Mouse (Mus musculus): ENCODE data around the gene Rbfox2.

The Rbfox2 gene

GRCm38 (mm10) chr15:77331444-77331843, 24.6 kb upstream of the Rbfox2 start:
- DNase-seq (ENCODE audit: low spot score in 2 of 2) = no peak

- DNase-seq (ENCODE audit: low spot score in 2 of 2) = no peak
Measured at GRCm38 (mm10) chr15:77329681-77330180, 22.9 kb upstream of the Rbfox2 start.

GRCm38 (mm10) chr15:77326361-77326760, 19.6 kb upstream of the Rbfox2 start:
- no peak for DNase-seq (ENCODE audit: low spot score in 2 of 2)

- no peak for DNase-seq (ENCODE audit: low spot score in 2 of 2)
Measured at GRCm38 (mm10) chr15:77324426-77324825, 17.6 kb upstream of the Rbfox2 start.

GRCm38 (mm10) chr15:77323226-77323625, 16.4 kb upstream of the Rbfox2 start:
- no peak for DNase-seq (ENCODE audit: low spot score in 2 of 2)

GRCm38 (mm10) chr15:77313701-77314100, 6.9 kb upstream of the Rbfox2 start:
- no peak for DNase-seq (ENCODE audit: low spot score in 2 of 2)

- DNase-seq (ENCODE audit: low spot score in 2 of 2) = no peak
Measured at GRCm38 (mm10) chr15:77312796-77313195, 6.0 kb upstream of the Rbfox2 start.

- no peak for DNase-seq (ENCODE audit: low spot score in 2 of 2)
Measured at GRCm38 (mm10) chr15:77307767-77308495, 1.1 kb upstream of the Rbfox2 start.

- no peak for DNase-seq (ENCODE audit: low spot score in 2 of 2)
Measured at GRCm38 (mm10) chr15:77305852-77306546, 805 bp downstream of the Rbfox2 start.

- no peak for DNase-seq (ENCODE audit: low spot score in 2 of 2)
Measured at GRCm38 (mm10) chr15:77304960-77305359, 1.8 kb downstream of the Rbfox2 start.

- no peak for DNase-seq (ENCODE audit: low spot score in 2 of 2)
Measured at GRCm38 (mm10) chr15:77301122-77301521, 5.7 kb downstream of the Rbfox2 start.

- DNase-seq (ENCODE audit: low spot score in 2 of 2) = no peak
Measured at GRCm38 (mm10) chr15:77298564-77298963, 8.2 kb downstream of the Rbfox2 start.

GRCm38 (mm10) chr15:77296635-77297034, 10.2 kb downstream of the Rbfox2 start:
- DNase-seq (ENCODE audit: low spot score in 2 of 2) = no peak

GRCm38 (mm10) chr15:77293493-77293892, 13.3 kb downstream of the Rbfox2 start:
- no peak for DNase-seq (ENCODE audit: low spot score in 2 of 2)

- DNase-seq (ENCODE audit: low spot score in 2 of 2) = no peak
Measured at GRCm38 (mm10) chr15:77292381-77292780, 14.4 kb downstream of the Rbfox2 start.

- DNase-seq (ENCODE audit: low spot score in 2 of 2) = no peak
Measured at GRCm38 (mm10) chr15:77291471-77291870, 15.3 kb downstream of the Rbfox2 start.

GRCm38 (mm10) chr15:77290352-77290751, 16.5 kb downstream of the Rbfox2 start:
- no peak for DNase-seq (ENCODE audit: low spot score in 2 of 2)

GRCm38 (mm10) chr15:77280130-77280529, 26.7 kb downstream of the Rbfox2 start:
- no peak for DNase-seq (ENCODE audit: low spot score in 2 of 2)

GRCm38 (mm10) chr15:77278825-77279224, 28.0 kb downstream of the Rbfox2 start:
- no peak for DNase-seq (ENCODE audit: low spot score in 2 of 2)

GRCm38 (mm10) chr15:77276838-77277725, 29.7 kb downstream of the Rbfox2 start:
- no peak for DNase-seq (ENCODE audit: low spot score in 2 of 2)

- DNase-seq (ENCODE audit: low spot score in 2 of 2) = no peak
Measured at GRCm38 (mm10) chr15:77276300-77276699, 30.5 kb downstream of the Rbfox2 start.

GRCm38 (mm10) chr15:77275572-77275971, 31.2 kb downstream of the Rbfox2 start:
- no peak for DNase-seq (ENCODE audit: low spot score in 2 of 2)

All from spleen, postnatal 14 days (tissue).